Mouse (Mus musculus) liver, embryonic 15.5 days (tissue): Measurements from ENCODE around the gene Cadm2. TPM values are rescaled to one million over a fixed set of nuclear protein-coding genes. Genes with fewer than 3 reads are reported as not detected.

Experiments
- ATAC-seq: fragments of 200-750 bp; cut with Nextera tagmentation; 2 replicates; pipeline ENCODE4 v1.8.0; 2017; ENCODE audit warnings: moderate number of reproducible peaks, mild to moderate bottlenecking, moderate library complexity; ENCODE audit not compliant: insufficient read depth
- H3K27ac ChIP-seq: fragments of 300-500 bp; sonication (generic); replicated peaks from 2 replicates; pipeline ENCODE4 v1.5.1; 2015; ENCODE audit warnings: mild to moderate bottlenecking, inconsistent platforms
- H3K27me3 ChIP-seq: fragments of 300-500 bp; sonication (generic); 2 replicates; pipeline ENCODE4 v1.6.1; 2015; ENCODE audit warnings: mild to moderate bottlenecking, inconsistent platforms
- H3K36me3 ChIP-seq: fragments of 300-500 bp; sonication (generic); replicated peaks from 2 replicates; pipeline ENCODE4 v1.6.1; 2015; ENCODE audit warnings: moderate library complexity, mild to moderate bottlenecking, inconsistent platforms
- H3K4me1 ChIP-seq: fragments of 300-500 bp; sonication (generic); replicated peaks from 2 replicates; pipeline ENCODE4 v1.6.1; 2015; ENCODE audit warnings: inconsistent platforms
- H3K4me2 ChIP-seq: fragments of 300-500 bp; sonication (generic); 2 replicates; pipeline ENCODE4 v1.6.1; 2015; ENCODE audit warnings: moderate library complexity, mild to moderate bottlenecking, inconsistent platforms
- H3K4me3 ChIP-seq: fragments of 300-500 bp; sonication (generic); replicated peaks from 2 replicates; pipeline ENCODE4 v1.5.1; 2015; ENCODE audit warnings: mild to moderate bottlenecking, inconsistent platforms
- H3K9ac ChIP-seq: fragments of 300-500 bp; sonication (generic); 2 replicates; pipeline ENCODE4 v1.6.1; 2015; ENCODE audit warnings: moderate library complexity, mild to moderate bottlenecking, inconsistent platforms
- H3K9me3 ChIP-seq: fragments of 300-500 bp; sonication (generic); replicated peaks from 2 replicates; pipeline ENCODE4 v1.6.1; 2016; ENCODE audit warnings: inconsistent platforms
- WGBS: fragments of 180-500 bp; shearing (Covaris S2); methylation state at CpG from one replicate; pipeline ENCODE4 v1.1.7; 2015; ENCODE audit warnings: mixed read lengths; ENCODE audit not compliant: insufficient replicate concordance; 5-methylcytosine and 5-hydroxymethylcytosine counted together
- polyA plus RNA-seq: library from polyadenylated mRNA; unstranded; fragments of >200 nt; fragmentation: Nextera tagmentation; extraction: Ambion mirVana; gene quantifications from 2 replicates; pipeline ENCODE4 v1.2.1, GENCODE M21; 2015

Gene Cadm2
- polyA plus RNA-seq, 1 experiment from 2014 or later: not detected

DNA sequence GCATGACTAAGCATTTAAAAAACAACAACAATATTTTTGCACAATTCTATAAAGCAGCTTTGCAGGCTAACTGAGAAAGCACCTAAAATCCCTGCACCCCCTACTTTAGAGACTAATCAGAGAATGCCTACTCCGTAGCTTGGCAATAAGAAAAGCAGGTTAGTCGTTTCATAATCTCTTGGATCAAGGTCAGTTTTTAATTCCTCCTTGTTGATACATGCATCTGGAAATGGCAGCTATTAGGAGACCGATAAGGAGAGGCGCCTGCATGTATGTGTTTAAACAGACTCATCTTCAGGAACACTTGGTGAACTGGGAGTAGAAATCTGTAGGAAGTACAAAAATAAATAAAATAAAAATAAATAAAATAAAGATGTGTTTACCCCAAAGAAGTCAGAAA, 11.6 kb downstream of the Cadm2 start:
- no peak overlapping the region for H3K9ac ChIP-seq
- H3K27me3 ChIP-seq: no peaks in the 10 kb centered on the region
- H3K36me3 ChIP-seq: no peaks in the 10 kb centered on the region
- H3K9me3 ChIP-seq: no peaks in the 10 kb centered on the region
- no peak overlapping the region for H3K4me3 ChIP-seq
- H3K4me2 ChIP-seq: no peak overlapping the region
- no peak for ATAC-seq
- H3K27ac ChIP-seq: no peak overlapping the region
- no peaks in the 10 kb centered on the region for H3K4me1 ChIP-seq
- WGBS: 69% methylated on average over 4 of the region's 4 CpGs

DNA sequence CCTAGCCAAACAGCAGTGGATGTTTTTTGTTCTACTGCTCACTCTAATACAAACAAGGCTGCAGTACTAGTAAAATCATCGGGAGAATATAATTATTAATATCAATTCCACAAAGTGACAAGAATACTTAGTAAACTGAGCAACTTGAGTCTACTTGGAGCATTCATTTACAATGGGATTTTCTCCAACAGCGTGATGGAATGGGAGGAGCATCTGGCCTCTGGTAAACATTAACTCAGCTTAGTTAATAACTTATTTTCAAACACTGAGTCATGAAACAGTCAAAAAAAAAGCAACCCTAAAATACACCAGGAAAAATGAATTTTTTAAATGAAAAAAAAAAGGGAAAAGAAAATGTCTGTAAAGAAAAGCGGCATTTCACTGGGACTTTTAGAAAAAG, 12.2 kb downstream of the Cadm2 start:
- WGBS: 58% methylated on average over 3 of the region's 3 CpGs
- no peak for ATAC-seq
- H3K4me3 ChIP-seq: no peak overlapping the region
- no peaks in the 10 kb centered on the region for H3K27me3 ChIP-seq
- H3K9me3 ChIP-seq: no peaks in the 10 kb centered on the region
- no peak overlapping the region for H3K27ac ChIP-seq
- H3K9ac ChIP-seq: no peak overlapping the region
- H3K4me2 ChIP-seq: no peak overlapping the region
- no peaks in the 10 kb centered on the region for H3K4me1 ChIP-seq
- H3K36me3 ChIP-seq: no peaks in the 10 kb centered on the region

DNA sequence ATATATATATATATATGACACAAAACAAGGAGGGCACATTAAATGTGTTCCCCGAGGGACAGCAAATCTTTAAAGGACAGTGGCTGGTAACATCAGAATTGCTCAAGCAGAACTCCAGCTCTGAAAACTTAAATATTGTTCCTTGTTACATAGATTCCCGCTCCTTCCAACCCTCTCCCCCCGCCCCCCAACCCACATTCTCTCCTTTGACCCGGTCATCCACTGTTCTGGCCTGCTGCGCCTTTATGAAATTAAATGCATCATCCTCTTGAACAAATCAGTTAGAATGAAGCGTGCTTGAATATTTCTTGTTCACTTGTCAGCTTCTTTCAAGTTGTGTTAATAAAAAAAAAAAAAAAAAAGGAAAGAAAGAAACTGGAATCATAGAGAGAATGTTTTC, 15.0 kb downstream of the Cadm2 start:
- Histone ChIP-seq H3K4me3 (no peak overlapping the region), H3K9me3 (no peaks in the 10 kb centered on the region), H3K27me3 (no peaks in the 10 kb centered on the region), H3K27ac (no peak overlapping the region), H3K9ac (no peak overlapping the region), H3K4me1 (no peaks in the 10 kb centered on the region), H3K4me2 (no peak overlapping the region), H3K36me3 (no peaks in the 10 kb centered on the region)
- 81% methylated on average over 6 of the region's 6 CpGs for WGBS
- ATAC-seq: no peak

DNA sequence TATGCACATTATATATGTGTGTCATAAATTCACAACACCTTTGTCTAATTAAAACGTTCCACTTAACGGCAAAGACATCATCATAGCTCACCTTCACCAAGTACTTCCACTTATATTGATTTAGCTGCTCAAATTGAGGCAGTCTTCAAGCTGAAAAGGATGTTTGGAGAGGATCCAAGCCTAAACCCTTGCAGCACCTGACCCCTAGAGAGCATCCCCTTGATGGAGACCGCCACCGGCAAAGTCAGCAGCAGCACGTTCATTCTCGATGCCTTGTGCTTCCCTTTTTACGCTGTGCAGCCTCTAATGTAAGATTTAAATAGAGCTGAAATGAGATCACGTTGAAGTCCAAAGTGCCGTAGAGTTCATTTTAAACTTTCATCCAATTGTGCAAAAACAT, 20.7 kb downstream of the Cadm2 start:
- H3K27ac ChIP-seq: no peak overlapping the region
- H3K9ac ChIP-seq: no peak overlapping the region
- no peak overlapping the region for H3K4me2 ChIP-seq
- H3K36me3 ChIP-seq: no peaks in the 10 kb centered on the region
- H3K27me3 ChIP-seq: no peaks in the 10 kb centered on the region
- H3K4me1 ChIP-seq: no peaks in the 10 kb centered on the region
- ATAC-seq: no peak
- WGBS: 77% methylated on average over 9 of the region's 9 CpGs
- H3K4me3 ChIP-seq: no peak overlapping the region
- H3K9me3 ChIP-seq: no peaks in the 10 kb centered on the region

DNA sequence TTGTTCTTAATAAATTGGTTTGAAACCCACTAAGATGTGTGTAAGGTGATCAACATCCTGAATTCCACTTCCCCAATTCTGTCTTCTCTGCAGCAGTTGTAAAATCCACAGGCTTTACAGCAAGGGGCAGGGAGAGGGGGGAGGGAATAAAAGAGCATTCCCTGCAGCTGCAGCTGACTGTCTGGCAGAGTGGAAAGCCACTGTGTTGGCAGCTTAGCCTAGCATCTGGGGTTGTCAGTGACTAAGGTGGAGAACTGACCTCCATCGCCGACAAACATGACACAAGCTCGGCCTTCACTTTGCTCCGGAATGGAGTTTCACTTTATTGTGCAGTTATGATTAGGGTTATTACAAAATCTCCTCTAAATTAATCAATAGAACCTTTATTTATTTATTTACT, 21.9 kb downstream of the Cadm2 start:
- Histone ChIP-seq H3K9ac (no peak overlapping the region), H3K4me1 (no peaks in the 10 kb centered on the region)
- no peak for ATAC-seq

DNA sequence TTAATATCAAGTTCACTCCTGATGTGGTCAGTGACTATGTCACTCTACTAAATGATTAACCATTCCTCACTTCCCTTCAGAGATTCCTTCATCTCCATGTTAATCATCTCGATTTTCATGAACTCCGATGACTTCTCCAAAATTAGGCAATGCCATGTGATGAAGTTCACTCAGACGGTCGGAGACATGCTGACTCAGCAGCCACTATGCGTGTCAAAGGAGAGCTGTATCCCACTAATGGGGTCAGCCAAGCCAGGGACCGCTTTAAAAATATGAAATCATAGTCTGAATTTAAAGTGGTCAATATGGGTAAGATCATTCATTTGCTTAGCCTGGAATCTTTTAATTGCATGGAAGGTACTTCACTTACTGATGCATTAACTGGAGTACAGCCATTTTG, 29.7 kb downstream of the Cadm2 start:
- no peak overlapping the region for H3K4me3 ChIP-seq
- H3K9me3 ChIP-seq: no peaks in the 10 kb centered on the region
- H3K9ac ChIP-seq: no peak overlapping the region
- no peak overlapping the region for H3K27ac ChIP-seq
- no peaks in the 10 kb centered on the region for H3K4me1 ChIP-seq
- no peak overlapping the region for H3K4me2 ChIP-seq
- H3K27me3 ChIP-seq: no peaks in the 10 kb centered on the region
- H3K36me3 ChIP-seq: no peaks in the 10 kb centered on the region
- WGBS: 63% methylated on average over 6 of the region's 6 CpGs
- ATAC-seq: no peak

More for the DNA sequence above, 21.9 kb downstream of the Cadm2 start:
- Histone ChIP-seq H3K4me2 (no peak overlapping the region), H3K9me3 (no peaks in the 10 kb centered on the region), H3K27me3 (no peaks in the 10 kb centered on the region), H3K36me3 (no peaks in the 10 kb centered on the region), H3K27ac (no peak overlapping the region), H3K4me3 (no peak overlapping the region)
- WGBS: 64% methylated on average over 4 of the region's 4 CpGs

DNA sequence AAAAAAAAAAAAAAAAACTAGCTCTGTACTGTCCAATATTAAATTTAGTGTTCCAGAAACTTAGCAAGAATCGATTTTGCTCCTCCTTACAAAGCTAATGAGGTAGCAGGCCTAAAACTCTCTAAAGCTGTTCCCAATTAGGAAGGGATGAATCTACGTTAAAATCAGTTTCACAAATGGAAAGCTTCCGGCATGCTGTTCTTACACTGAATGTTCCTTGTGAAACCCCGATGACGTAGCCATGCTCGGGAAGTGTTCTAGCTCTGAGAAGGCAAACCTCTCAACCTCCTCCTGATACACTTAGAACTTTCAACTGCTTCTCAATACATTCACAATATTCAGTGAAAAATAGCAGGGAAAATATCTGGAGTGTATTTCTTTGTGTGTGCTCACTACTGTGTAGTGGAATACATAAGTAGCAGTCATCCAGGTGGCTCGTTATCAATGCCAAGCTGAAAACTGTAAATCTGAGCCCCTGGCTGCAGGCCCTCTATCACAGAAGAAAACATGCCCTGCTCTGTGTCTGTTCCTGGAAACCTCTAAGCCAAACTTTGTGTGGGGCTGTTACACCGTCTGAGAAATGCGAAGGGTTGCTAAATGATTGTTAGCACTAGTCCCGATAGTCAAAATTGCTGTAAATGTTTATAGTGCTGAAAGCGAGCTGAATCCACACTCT, 41.7 kb downstream of the Cadm2 start:
- ATAC-seq: no peak
- Histone ChIP-seq H3K4me3 (no peak overlapping the region), H3K27me3 (no peaks in the 10 kb centered on the region), H3K27ac (no peak overlapping the region), H3K4me1 (no peaks in the 10 kb centered on the region), H3K36me3 (no peaks in the 10 kb centered on the region), H3K4me2 (no peak overlapping the region), H3K9ac (no peak overlapping the region), H3K9me3 (no peaks in the 10 kb centered on the region)
- WGBS: 68% methylated on average over 11 of the region's 11 CpGs

DNA sequence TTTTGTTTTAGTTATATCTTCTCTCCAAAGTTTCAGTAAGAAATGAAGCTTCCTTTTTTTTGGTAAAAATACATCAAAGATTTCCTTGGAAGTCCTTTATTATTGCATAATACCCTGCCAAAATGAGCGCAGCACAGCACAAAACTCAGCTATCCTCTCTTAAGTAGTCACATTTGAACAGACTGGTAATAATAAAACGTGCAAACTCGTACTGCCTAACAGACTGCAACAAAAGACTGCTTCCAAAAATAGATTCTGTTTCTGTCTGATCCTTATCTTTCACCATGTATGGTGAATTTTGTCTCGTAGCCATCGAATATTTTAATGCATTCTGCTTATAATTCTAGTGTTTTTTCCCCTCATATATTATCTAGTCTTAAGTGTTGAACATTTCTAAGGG, 45.2 kb downstream of the Cadm2 start:
- H3K36me3 ChIP-seq: no peaks in the 10 kb centered on the region
- H3K4me3 ChIP-seq: no peak overlapping the region
- H3K9me3 ChIP-seq: no peaks in the 10 kb centered on the region
- H3K27ac ChIP-seq: no peak overlapping the region
- H3K4me2 ChIP-seq: no peak overlapping the region
- H3K4me1 ChIP-seq: no peaks in the 10 kb centered on the region
- ATAC-seq: no peak
- H3K27me3 ChIP-seq: no peaks in the 10 kb centered on the region
- no peak overlapping the region for H3K9ac ChIP-seq
- WGBS: 39% methylated on average over 5 of the region's 5 CpGs

DNA sequence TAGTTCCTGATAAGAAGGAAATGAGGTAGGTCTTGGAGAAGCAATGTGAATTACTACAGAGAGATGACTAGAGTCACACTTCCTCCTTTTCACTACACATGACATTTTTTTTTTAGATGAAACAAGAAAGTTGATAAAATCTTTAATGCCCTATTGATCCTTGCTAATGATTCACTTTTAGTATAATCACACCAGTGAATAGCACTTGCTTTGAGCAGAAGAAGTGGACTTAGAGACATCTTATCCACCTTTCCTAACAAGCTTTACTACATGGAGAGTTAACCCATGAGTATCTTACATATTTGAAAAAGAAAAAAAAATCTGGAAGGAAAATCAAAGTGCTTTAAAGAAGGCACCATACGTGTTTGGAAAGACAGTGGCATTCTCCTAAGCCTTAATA, 93.7 kb downstream of the Cadm2 start:
- H3K9ac ChIP-seq: no peak overlapping the region
- 47% methylated on average over 1 of the region's 1 CpGs for WGBS
- H3K36me3 ChIP-seq: no peaks in the 10 kb centered on the region
- H3K27ac ChIP-seq: no peak overlapping the region
- H3K4me1 ChIP-seq: no peaks in the 10 kb centered on the region
- H3K4me3 ChIP-seq: no peak overlapping the region
- H3K27me3 ChIP-seq: no peaks in the 10 kb centered on the region
- ATAC-seq: no peak
- no peak overlapping the region for H3K4me2 ChIP-seq
- H3K9me3 ChIP-seq: no peaks in the 10 kb centered on the region

DNA sequence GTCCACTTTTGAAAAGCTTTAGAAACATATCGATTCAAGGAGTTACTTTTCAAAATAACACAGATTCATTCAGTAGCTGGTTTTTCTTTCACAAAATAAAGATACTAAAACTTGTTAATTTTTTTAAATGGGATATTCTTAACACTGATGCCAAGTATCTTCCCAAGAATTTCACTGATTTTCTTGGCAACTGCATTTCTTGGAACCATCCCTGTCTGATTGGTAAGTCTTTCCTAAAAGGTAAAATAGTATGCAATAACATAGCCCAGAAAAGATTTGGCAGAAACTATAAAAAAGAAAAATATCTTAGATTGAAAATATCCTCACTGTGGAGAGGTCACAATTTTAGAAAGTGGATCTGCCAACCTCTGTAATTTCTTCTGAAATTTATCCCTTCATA, 95.8 kb downstream of the Cadm2 start:
- no peak overlapping the region for H3K9ac ChIP-seq
- ATAC-seq: no peak

DNA sequence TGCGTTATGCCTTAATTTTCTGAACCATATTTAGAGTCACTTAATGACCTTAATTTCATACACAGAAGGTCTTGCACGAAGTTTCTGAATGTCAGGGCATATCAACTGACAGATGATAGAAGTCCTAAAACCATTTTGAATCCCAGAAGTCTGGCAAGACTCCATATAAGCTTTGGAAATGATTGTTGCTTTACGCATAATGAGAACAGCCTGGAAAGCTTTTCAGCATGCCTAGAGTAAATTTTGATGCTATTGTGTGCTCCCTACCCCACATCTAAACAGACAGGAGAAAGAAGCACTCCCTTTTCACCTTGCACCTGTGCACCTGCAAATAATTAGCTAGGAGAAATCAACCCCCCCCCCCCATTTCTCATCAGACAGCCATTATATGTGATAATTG, 102.4 kb downstream of the Cadm2 start:
- Histone ChIP-seq H3K4me3 (no peak overlapping the region), H3K27ac (no peak overlapping the region), H3K4me2 (no peak overlapping the region), H3K4me1 (no peaks in the 10 kb centered on the region), H3K9ac (no peak overlapping the region), H3K9me3 (no peaks in the 10 kb centered on the region), H3K36me3 (no peaks in the 10 kb centered on the region), H3K27me3 (no peaks in the 10 kb centered on the region)
- ATAC-seq: no peak
- 57% methylated on average over 3 of the region's 3 CpGs for WGBS

More for the DNA sequence above, 95.8 kb downstream of the Cadm2 start:
- Histone ChIP-seq H3K36me3 (no peaks in the 10 kb centered on the region), H3K9me3 (no peaks in the 10 kb centered on the region), H3K27me3 (no peaks in the 10 kb centered on the region), H3K4me2 (no peak overlapping the region), H3K4me1 (no peaks in the 10 kb centered on the region), H3K4me3 (no peak overlapping the region), H3K27ac (no peak overlapping the region)
- 55% methylated on average over 1 of the region's 1 CpGs for WGBS

DNA sequence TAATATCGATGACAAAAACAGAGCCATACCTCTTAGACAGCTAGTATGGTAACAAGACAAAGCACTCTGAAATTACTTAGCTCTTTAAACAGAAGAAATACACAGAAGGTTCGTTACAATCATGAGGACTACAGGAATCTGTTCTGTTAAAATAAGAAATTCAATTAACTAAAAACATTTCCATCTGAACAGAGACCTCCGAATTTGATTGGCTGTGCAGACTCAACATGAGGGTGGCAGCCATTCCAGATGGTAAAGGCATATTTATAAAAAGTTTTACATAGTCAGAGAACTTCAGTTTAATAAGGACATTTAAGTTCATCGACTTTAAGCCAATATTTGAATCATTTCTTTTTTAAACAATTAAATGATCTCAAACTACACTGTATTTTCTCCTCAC, 105.2 kb downstream of the Cadm2 start:
- Histone ChIP-seq H3K4me3 (no peak overlapping the region), H3K9me3 (no peaks in the 10 kb centered on the region), H3K27ac (no peak overlapping the region), H3K9ac (no peak overlapping the region), H3K4me2 (no peak overlapping the region), H3K27me3 (no peaks in the 10 kb centered on the region), H3K36me3 (no peaks in the 10 kb centered on the region), H3K4me1 (no peaks in the 10 kb centered on the region)
- no peak for ATAC-seq
- WGBS: 42% methylated on average over 4 of the region's 4 CpGs
